Mouse (Mus musculus) ES-Bruce4 (cell line): Measurements from ENCODE around the gene Mthfr. TPM values are rescaled to one million over a fixed set of nuclear protein-coding genes. Genes with fewer than 3 reads are reported as not detected.
A peak's percentile ranks its signal among the peaks of the same experiment; 100 is the strongest.

Experiments used
- H3K27ac ChIP-seq: 2 replicates; pipeline ENCODE4 v1.5.1; 2012; ENCODE audit warnings: low read length, inconsistent platforms; ENCODE audit not compliant: insufficient read depth
- H3K27me3 ChIP-seq: 2 replicates; pipeline ENCODE4 v1.6.1; 2012; ENCODE audit warnings: mild to moderate bottlenecking, low read length, inconsistent platforms; ENCODE audit not compliant: control insufficient read depth, poor library complexity, insufficient read depth, severe bottlenecking
- H3K36me3 ChIP-seq: 2 replicates; pipeline ENCODE4 v1.6.1; 2012; ENCODE audit warnings: inconsistent platforms, mild to moderate bottlenecking, low read length, moderate library complexity; ENCODE audit not compliant: control insufficient read depth, poor library complexity, insufficient read depth, severe bottlenecking
- H3K4me1 ChIP-seq: one replicate; pipeline ENCODE4 v1.8.1; 2011; ENCODE audit warnings: low read length; ENCODE audit not compliant: control insufficient read depth, insufficient read depth
- H3K4me3 ChIP-seq: 2 replicates; pipeline ENCODE4 v1.5.1; 2011; ENCODE audit warnings: low read depth, mild to moderate bottlenecking, low read length
- H3K9ac ChIP-seq: 2 replicates; pipeline ENCODE4 v1.6.1; 2012; ENCODE audit warnings: low read depth, mild to moderate bottlenecking, inconsistent platforms; ENCODE audit not compliant: poor library complexity, severe bottlenecking
- H3K9me3 ChIP-seq: replicated peaks from 2 replicates; pipeline ENCODE4 v1.6.1; 2012; ENCODE audit warnings: mild to moderate bottlenecking, low read length, inconsistent platforms; ENCODE audit not compliant: control insufficient read depth, poor library complexity, insufficient read depth, severe bottlenecking
- CTCF ChIP-seq: IDR thresholded peaks from one replicate; pipeline ENCODE4 v1.8.1; 2011; ENCODE audit warnings: low read depth, low read length
- EP300 ChIP-seq: IDR thresholded peaks from 2 replicates; pipeline ENCODE4 v1.6.1; 2011; ENCODE audit warnings: low read depth, low read length; ENCODE audit not compliant: insufficient read depth
- POLR2A ChIP-seq: IDR thresholded peaks from one replicate; pipeline ENCODE4 v1.8.1; 2011; ENCODE audit warnings: low read length; ENCODE audit not compliant: insufficient read depth
- polyA plus RNA-seq: library from polyadenylated mRNA; stranded (reverse); fragments of >200 nt; gene quantifications from 2 replicates; pipeline ENCODE4 v1.2.4, GENCODE M21; 2011; ENCODE audit warnings: low read depth; ENCODE audit not compliant: missing spikeins, insufficient read depth, insufficient read length

Mthfr gene
- polyA plus RNA-seq, 1 experiment: 13.7 TPM

- no peaks in the 10 kb centered on the region for H3K36me3 ChIP-seq
- H3K4me3 ChIP-seq: no peak overlapping the region
- TF ChIP-seq EP300 (no peak), POLR2A (no peak), CTCF (no peak)
- no peaks in the 10 kb centered on the region for H3K27me3 ChIP-seq
- no peak overlapping the region for H3K9ac ChIP-seq
- H3K4me1 ChIP-seq: peaks cover 8% of the 10 kb centered on the region
- H3K27ac ChIP-seq: no peak overlapping the region
- no peaks in the 10 kb centered on the region for H3K9me3 ChIP-seq
Measured at GRCm38 (mm10) chr4:148104146-148104545, 65.3 kb downstream of the Mthfr start.

- H3K4me3 ChIP-seq: peak overlapping the region; percentile 31
- no peaks in the 10 kb centered on the region for H3K9me3 ChIP-seq
- no peaks in the 10 kb centered on the region for H3K36me3 ChIP-seq
- H3K27ac ChIP-seq: no peak overlapping the region
- H3K27me3 ChIP-seq: no peaks in the 10 kb centered on the region
- H3K9ac ChIP-seq: peak overlapping the region; percentile 31
- peaks cover 5% of the 10 kb centered on the region for H3K4me1 ChIP-seq
- no peak for TF ChIP-seq CTCF
- no peak for TF ChIP-seq POLR2A
- no peak for TF ChIP-seq EP300
Measured at GRCm38 (mm10) chr4:148107621-148108291, 68.9 kb downstream of the Mthfr start.

GRCm38 (mm10) chr4:148108565-148109100, 69.8 kb downstream of the Mthfr start:
- peaks cover 5% of the 10 kb centered on the region for H3K4me1 ChIP-seq
- no peak overlapping the region for H3K27ac ChIP-seq
- H3K36me3 ChIP-seq: no peaks in the 10 kb centered on the region
- H3K4me3 ChIP-seq: no peak overlapping the region
- H3K9me3 ChIP-seq: no peaks in the 10 kb centered on the region
- H3K9ac ChIP-seq: no peak overlapping the region
- H3K27me3 ChIP-seq: no peaks in the 10 kb centered on the region
- TF ChIP-seq POLR2A (no peak), EP300 (no peak), CTCF (no peak)

Other genes with a start within 250 kb of the Mthfr start
- 54.0 and 59.1 TPM in 2 replicates for gene Zfp984, start 229.3 kb upstream of the Mthfr start, polyA plus RNA-seq
- gene Zfp933, start 190.7 kb upstream of the Mthfr start, polyA plus RNA-seq: 8.8 and 11.5 TPM in 2 replicates
- 48.8 and 56.3 TPM in 2 replicates for gene Miip, start 170.3 kb upstream of the Mthfr start, polyA plus RNA-seq
- gene Fv1, start 170.1 kb upstream of the Mthfr start, polyA plus RNA-seq: 9.2 and 12.6 TPM in 2 replicates
- 14.6 and 16.7 TPM in 2 replicates for gene Mfn2, start 134.4 kb upstream of the Mthfr start, polyA plus RNA-seq
- gene Plod1, start 102.3 kb upstream of the Mthfr start, polyA plus RNA-seq: 21.7 and 26.3 TPM in 2 replicates
- 23.1 and 23.3 TPM in 2 replicates for gene 2510039O18Rik, start 98.2 kb upstream of the Mthfr start, polyA plus RNA-seq
- 0.87 and 2.1 TPM in 2 replicates for gene Nppb, start 53.3 kb upstream of the Mthfr start, polyA plus RNA-seq
- not detected in 2 replicates for gene Nppa, start 38.4 kb upstream of the Mthfr start, polyA plus RNA-seq
- 13.7 and 16.7 TPM in 2 replicates for gene Clcn6, start 256 bp upstream of the Mthfr start, polyA plus RNA-seq
- gene Agtrap, start 49.0 kb downstream of the Mthfr start, polyA plus RNA-seq: 48.2 and 60.6 TPM in 2 replicates
- gene Mad2l2, start 91.3 kb downstream of the Mthfr start, polyA plus RNA-seq: 45.9 and 60.3 TPM in 2 replicates
- gene Draxin, start 91.6 kb downstream of the Mthfr start, polyA plus RNA-seq: 0.17 and 0.22 TPM in 2 replicates
- gene Fbxo6, start 113.1 kb downstream of the Mthfr start, polyA plus RNA-seq: 41.6 and 51.5 TPM in 2 replicates
- gene Fbxo44, start 121.4 kb downstream of the Mthfr start, polyA plus RNA-seq: 12.5 and 13.3 TPM in 2 replicates
- gene Fbxo2, start 121.5 kb downstream of the Mthfr start, polyA plus RNA-seq: 6.0 and 6.9 TPM in 2 replicates
- gene Disp3, start 248.9 kb downstream of the Mthfr start, polyA plus RNA-seq: 0.56 and 1.0 TPM in 2 replicates